Mouse (Mus musculus): ENCODE data around the gene Prim2.
A peak's percentile ranks its signal among the peaks of the same experiment; 100 is the strongest.

The Prim2 gene

GRCm38 (mm10) chr1:33541708-33542107 lies 127.9 kb downstream of the Prim2 start:
- DNase-seq (ENCODE audit: low read depth): no peak

- DNase-seq (ENCODE audit: low read depth): no peak
Measured at GRCm38 (mm10) chr1:33537948-33538347, 131.6 kb downstream of the Prim2 start.

DNA sequence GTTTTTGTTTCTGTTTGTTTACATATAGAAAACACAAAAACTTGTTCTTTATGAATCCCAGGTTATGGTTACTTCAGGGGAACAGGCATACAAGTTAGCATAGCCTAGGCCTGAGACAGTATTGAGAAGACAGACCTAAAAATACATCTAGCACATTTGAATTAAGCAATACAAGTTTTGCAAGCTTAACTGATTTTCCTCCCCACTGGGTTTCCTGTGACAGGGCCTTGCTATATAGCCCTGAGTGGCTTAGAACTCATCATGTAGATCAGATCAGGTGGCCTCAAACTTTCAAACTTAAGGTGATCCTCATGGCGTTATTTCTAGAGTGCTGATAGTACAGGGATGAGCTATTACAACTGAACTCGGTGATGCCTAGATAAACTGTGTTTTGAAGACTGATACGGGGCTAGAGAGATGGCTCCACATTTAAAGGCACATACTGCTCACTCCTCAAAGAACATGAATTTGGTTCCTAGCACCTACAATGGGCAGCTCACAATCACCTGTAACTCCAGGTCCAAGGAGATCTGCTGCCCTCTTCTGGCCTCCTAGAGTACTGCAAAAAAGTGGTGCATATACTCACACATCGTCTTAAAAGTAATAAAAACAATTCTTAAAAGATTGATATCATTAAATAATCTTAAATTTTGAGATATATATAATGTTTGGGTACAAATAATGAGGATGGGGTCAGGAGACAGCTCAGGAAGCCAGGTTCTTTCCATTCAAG lies 133.2 kb downstream of the Prim2 start:
- DNase-seq (ENCODE audit: low read depth): peak; percentile 71

GRCm38 (mm10) chr1:33535140-33535686 lies 134.4 kb downstream of the Prim2 start:
- DNase-seq (ENCODE audit: low read depth): peak; percentile 69

DNA sequence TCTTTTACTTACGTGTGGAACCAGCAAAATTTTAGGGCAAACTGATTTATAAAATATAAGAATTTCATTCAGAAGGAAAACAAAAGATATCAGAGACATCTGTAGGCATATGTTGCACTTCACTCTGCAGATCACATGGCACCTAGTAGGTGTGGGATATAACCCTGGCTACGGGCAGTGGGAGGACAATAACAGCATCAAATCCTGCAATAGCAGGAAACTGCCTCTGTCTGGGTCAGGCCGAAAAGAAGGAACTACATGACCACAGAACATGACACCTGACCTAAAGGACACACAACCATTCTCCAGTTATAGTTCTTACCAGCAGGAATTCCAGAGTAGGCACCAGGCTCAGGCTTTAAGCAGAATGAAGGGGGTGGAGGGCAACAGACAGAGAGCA lies 137.7 kb downstream of the Prim2 start:
- peak; percentile 52 for DNase-seq (ENCODE audit: low read depth)

DNA sequence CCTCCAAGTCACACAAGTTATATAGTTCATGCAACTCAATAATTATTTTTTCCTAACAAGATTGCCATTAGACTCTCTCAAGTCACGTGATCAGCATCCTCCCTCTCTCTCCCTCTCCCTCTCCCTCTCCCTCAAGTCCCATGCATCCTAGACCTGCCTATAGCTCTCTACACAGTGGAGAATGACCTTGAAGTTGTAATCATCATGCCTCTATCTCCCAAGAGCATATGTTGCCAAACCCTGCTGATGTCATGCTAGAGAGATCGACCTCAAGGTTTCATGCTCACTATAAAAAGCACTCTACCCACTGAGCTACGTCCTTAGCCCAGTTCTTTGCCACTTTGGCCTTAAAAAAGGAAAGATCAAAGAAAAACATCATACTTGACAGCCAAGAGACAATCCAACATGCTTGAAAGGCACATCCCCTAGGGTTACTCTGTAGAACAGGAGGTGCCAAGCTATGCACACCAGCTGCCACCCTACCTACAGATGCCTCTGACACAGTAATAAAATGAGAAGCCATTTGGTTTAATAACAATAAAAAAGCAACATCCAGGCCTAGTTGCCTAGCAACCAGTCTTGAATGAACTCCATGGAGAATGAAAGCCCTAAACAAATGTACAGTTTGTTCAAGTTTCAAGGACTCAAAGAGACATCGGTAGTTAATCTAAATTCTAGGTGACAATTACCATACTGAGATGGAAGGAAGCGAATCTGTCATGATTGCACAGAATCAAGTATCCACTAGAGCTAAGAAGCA lies 138.3 kb downstream of the Prim2 start:
- DNase-seq (ENCODE audit: low read depth): peak; percentile 66

- no peak for DNase-seq (ENCODE audit: low read depth)
Measured at GRCm38 (mm10) chr1:33530491-33530890, 139.1 kb downstream of the Prim2 start.

- peak; percentile 13 for DNase-seq (ENCODE audit: low read depth)
Measured at GRCm38 (mm10) chr1:33529543-33530232, 139.9 kb downstream of the Prim2 start.

DNA sequence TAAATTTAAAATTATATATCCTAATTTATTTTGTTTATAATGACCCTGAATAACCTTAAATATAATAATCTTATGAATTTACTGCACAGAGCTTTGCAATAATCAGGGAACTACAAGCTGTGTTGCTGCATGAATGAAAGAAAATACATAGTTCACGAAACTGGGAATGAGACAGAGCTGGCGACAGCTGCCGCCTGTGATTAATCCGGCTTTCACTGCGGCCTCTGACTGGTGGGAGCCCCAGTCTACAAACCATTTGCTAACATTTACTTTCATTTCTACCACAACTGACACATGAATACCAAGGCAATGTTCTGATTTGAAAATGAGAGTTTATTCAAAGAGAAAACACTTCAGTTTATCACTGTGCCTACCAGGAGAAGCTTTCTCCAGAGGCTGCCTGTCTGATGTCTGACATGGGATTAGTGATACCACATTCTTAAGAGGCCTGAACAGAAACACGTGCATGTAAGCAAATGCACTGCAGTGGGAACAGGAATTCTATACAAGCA lies 142.2 kb downstream of the Prim2 start:
- no peak for DNase-seq (ENCODE audit: low read depth)

DNA sequence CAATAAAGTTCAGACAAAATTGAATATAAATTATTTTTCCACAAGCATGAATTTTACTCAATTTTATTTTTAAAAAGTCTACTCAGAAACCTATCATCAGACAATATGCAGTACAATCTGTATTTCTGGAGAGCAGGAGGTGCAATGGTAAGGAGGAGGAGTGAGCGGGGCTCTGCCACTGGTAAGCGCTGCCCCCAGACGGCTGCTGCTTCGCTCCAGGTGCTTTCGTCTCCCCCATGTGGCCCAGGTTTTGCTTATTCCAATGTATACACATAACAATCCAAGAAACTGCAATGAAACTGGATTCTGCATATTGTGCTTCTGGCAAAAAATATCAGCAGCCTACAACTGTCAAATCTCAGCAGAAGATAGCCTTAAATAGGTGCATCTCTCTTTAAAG lies 146.4 kb downstream of the Prim2 start:
- no peak for DNase-seq (ENCODE audit: low read depth)

DNA sequence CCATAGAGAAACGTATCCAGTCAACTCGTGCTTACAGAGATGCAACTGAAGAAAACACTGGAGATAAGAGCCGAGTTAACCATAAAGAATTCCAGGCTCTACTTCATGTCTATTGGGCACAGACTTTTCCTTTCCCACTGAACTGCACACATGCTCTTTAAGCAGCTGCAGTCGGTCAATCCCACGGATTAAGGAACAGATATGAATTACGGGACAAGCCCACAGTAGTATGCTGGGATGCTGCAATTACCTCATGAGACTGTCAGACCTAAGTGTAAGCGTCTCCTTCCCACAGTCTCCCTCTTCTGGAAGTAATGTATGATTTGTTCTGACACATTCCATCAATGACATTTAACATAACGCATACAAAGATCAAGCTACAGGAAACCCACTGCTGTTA lies 154.5 kb downstream of the Prim2 start:
- DNase-seq (ENCODE audit: low read depth): no peak

GRCm38 (mm10) chr1:33511310-33511709 lies 158.3 kb downstream of the Prim2 start:
- no peak for DNase-seq (ENCODE audit: low read depth)

GRCm38 (mm10) chr1:33504371-33504770 lies 165.2 kb downstream of the Prim2 start:
- DNase-seq (ENCODE audit: low read depth): no peak

DNA sequence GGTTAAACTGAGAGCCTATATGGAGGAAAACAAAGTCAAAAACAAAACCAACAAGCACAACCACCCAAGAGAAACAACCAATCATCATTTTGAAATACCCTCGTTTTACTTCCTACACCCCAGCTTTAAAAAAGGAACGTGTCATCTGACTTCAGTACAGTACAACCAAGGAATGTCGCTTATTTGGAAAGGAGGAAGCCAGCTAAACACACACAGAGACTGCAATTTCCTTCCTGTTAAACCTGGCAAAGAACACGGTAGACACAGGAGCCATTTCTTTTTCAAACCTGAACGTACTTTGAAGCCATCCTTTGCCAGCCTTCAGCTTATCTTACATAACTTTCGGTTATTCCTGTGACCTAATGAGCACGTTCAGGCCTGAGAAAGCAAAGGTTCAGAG lies 166.7 kb downstream of the Prim2 start:
- DNase-seq (ENCODE audit: low read depth): peak; percentile 64

GRCm38 (mm10) chr1:33502298-33502697 lies 167.3 kb downstream of the Prim2 start:
- peak; percentile 19 for DNase-seq (ENCODE audit: low read depth)

- no peak for DNase-seq (ENCODE audit: low read depth)
Measured at GRCm38 (mm10) chr1:33500111-33500510, 169.5 kb downstream of the Prim2 start.

DNA sequence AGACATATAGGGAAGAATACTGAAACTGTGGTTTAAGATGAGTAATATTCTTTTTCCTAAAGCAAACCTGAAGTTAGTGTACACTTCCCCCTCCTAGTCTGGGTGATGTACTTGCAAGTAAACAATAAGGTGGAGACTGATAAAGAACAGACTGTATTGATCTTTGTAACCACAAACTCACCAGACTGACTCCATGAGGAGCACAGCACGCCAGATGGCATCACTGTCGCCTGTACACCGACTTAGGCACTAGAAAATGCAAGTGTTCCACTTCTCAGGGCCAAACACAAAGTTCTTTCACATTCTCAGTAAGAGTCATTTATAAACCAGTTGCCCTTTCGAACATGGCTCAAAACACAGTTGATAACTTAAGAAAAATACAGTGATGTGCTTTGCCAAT lies 170.0 kb downstream of the Prim2 start:
- no peak for DNase-seq (ENCODE audit: low read depth)

DNA sequence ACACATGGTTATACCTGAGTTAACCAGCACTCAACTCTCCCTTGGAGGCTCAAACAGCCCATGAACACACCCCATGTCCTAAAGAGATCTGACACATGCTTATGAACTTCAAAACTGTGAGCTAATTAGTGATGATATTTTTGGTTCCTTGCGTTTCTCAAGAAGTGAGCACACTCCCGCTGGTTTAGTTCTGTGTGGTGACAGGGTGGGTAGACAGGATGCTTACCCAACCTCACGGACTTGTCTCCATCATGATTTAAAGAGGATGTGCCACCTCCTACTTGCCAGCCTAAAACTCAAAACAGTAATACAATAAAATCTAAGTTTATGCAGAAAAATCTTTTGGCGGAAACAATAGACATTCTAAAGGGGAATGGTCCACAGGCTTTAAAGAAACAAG lies 173.5 kb downstream of the Prim2 start:
- DNase-seq (ENCODE audit: low read depth): peak; percentile 43

DNA sequence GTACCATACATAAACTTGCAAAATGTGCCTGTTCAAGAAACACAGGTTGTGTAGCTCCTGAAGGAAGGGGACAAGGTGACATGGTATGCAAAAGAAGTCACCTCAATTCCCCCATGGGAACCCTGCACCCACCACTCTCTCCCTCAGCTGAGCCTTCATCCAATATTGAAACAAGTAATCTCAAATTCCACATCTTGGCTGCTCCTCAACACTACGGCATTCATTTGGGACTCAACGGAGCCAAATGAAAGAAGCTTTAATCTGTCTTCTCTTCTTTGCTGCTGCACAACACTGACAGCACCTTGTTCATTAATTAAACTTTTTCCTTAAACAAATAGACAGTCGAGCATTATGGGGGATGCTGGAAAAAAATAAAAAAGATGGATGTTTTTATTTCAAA lies 174.0 kb downstream of the Prim2 start:
- DNase-seq (ENCODE audit: low read depth): no peak

DNA sequence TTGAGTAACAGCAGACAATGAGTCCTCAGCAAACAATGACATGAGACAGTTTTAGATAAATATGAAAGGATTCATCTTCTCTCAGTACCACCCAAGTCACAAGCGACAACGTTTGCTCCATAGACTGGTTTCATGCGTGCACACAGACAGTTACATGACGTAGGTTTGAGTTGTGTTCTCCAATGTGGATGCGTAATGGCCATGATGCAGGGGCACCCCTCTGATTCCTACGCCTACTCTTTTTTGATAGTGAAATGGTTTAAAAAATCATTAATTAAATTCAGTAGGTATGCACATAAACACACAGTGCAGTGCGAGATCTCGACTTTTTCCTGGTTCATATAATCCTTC lies 174.4 kb downstream of the Prim2 start:
- DNase-seq (ENCODE audit: low read depth): no peak

GRCm38 (mm10) chr1:33494524-33495202 lies 174.9 kb downstream of the Prim2 start:
- DNase-seq (ENCODE audit: low read depth): no peak

DNA sequence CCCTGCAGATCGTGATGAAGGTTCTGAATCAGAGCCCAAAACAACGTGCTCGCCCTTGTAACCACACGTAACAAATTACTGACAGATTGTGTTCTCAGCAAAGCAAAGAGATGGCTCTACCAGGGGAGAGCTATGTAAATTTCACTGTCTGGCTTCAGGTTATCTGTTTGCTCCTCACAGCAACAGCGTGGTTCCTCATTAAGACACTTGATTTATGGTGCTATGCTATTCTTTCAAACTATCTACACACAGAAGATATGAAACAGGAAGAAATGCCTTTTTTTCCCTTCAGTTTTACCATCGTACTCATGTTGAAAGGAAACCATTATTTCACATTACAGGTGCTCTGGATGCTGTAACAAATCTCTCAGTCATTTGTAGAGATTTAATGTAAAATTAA lies 179.4 kb downstream of the Prim2 start:
- DNase-seq (ENCODE audit: low read depth): no peak

Measured in 416B (cell line).